Mouse (Mus musculus) heart, embryonic 16.5 days (tissue): ENCODE measurements around the gene Eml1. TPM values are rescaled to one million over a fixed set of nuclear protein-coding genes. Genes with fewer than 3 reads are reported as not detected.

Experiments used
- ATAC-seq: fragments of 200-750 bp; cut with Nextera tagmentation; replicated peaks from 2 replicates; pipeline ENCODE4 v1.8.0; 2017; ENCODE audit warnings: moderate number of reproducible peaks; ENCODE audit not compliant: insufficient read depth, low FRiP score; ENCODE audit errors: extremely low read depth
- H3K27ac ChIP-seq: fragments of 300-500 bp; sonication (generic); 2 replicates; pipeline ENCODE4 v1.5.1; 2014; ENCODE audit warnings: mild to moderate bottlenecking, low read length, control low read depth, moderate library complexity
- H3K27me3 ChIP-seq: fragments of 300-500 bp; sonication (generic); 2 replicates; pipeline ENCODE4 v1.6.1; 2014; ENCODE audit warnings: low read length, mixed read lengths; ENCODE audit not compliant: control insufficient read depth, insufficient read depth
- H3K36me3 ChIP-seq: fragments of 300-500 bp; sonication (generic); 2 replicates; pipeline ENCODE4 v1.6.1; 2014; ENCODE audit not compliant: control insufficient read depth, insufficient read depth
- H3K4me1 ChIP-seq: fragments of 300-500 bp; sonication (generic); 2 replicates; pipeline ENCODE4 v1.6.1; 2014; ENCODE audit warnings: low read length, mixed read lengths; ENCODE audit not compliant: control insufficient read depth, insufficient read depth
- H3K4me2 ChIP-seq: fragments of 300-500 bp; sonication (generic); 2 replicates; pipeline ENCODE4 v1.6.1; 2014; ENCODE audit warnings: low read depth, mild to moderate bottlenecking, control low read depth, low read length
- H3K4me3 ChIP-seq: fragments of 300-500 bp; sonication (generic); 2 replicates; pipeline ENCODE4 v1.5.1; 2014; ENCODE audit warnings: mild to moderate bottlenecking, control low read depth, low read length
- H3K9ac ChIP-seq: fragments of 300-500 bp; sonication (generic); 2 replicates; pipeline ENCODE4 v1.6.1; 2014; ENCODE audit warnings: low read length, control low read depth
- H3K9me3 ChIP-seq: fragments of 300-500 bp; sonication (generic); replicated peaks from 2 replicates; pipeline ENCODE4 v1.6.1; 2016; ENCODE audit warnings: low read length; ENCODE audit not compliant: control insufficient read depth
- WGBS: fragments of 180-500 bp; shearing (Covaris S2); extraction: QIAGEN DNeasy Blood & Tissue Kit; methylation state at CpG from one replicate; pipeline ENCODE4 v1.1.7; 2014; 5-methylcytosine and 5-hydroxymethylcytosine counted together
- polyA plus RNA-seq: library from polyadenylated mRNA; unstranded; fragments of >200 nt; fragmentation: Nextera tagmentation; extraction: Ambion mirVana; gene quantifications from 2 replicates; pipeline ENCODE4 v1.2.1, GENCODE M21; 2015

The Eml1 gene
- 84.9 and 87.0 TPM in 2 replicates for polyA plus RNA-seq

- ATAC-seq: peak; percentile 90
- peak within 1 kb of the TSS; percentile 79 for H3K9ac ChIP-seq
- peak within 1 kb of the TSS; percentile 48 for H3K4me3 ChIP-seq
- peaks cover 52% of the 10 kb centered on the region for H3K4me1 ChIP-seq
- 22% methylated on average over 19 of the region's 19 CpGs for WGBS
- H3K27me3 ChIP-seq: no peaks in the 10 kb centered on the region
- peak within 1 kb of the TSS; percentile 60 for H3K4me2 ChIP-seq
- no peaks in the 10 kb centered on the region for H3K9me3 ChIP-seq
- H3K36me3 ChIP-seq: no peaks in the 10 kb centered on the region
- peak within 1 kb of the TSS; percentile 95 for H3K27ac ChIP-seq
These were observed at the start of gene Eml1 for GRCm38 (mm10) chr12:108370596-108371428. Eml1 (plus strand) TSS chr12:108370957.

- H3K36me3 ChIP-seq: no peaks in the 10 kb centered on the region
- no peak overlapping the region for H3K4me2 ChIP-seq
- H3K4me3 ChIP-seq: no peak overlapping the region
- H3K27me3 ChIP-seq: peaks cover 40% of the 10 kb centered on the region
- WGBS: 52% methylated on average over 5 of the region's 5 CpGs
- no peak for ATAC-seq
- H3K4me1 ChIP-seq: peaks cover 10% of the 10 kb centered on the region
- H3K9me3 ChIP-seq: no peaks in the 10 kb centered on the region
- no peak overlapping the region for H3K27ac ChIP-seq
- no peak overlapping the region for H3K9ac ChIP-seq
These were observed 44.4 kb upstream of the Eml1 start for GRCm38 (mm10) chr12:108326401-108326800.

GRCm38 (mm10) chr12:108327889-108328491 lies 42.8 kb upstream of the Eml1 start:
- H3K4me3 ChIP-seq: peak overlapping the region; percentile 49
- H3K9ac ChIP-seq: peak overlapping the region; percentile 55
- peaks cover 40% of the 10 kb centered on the region for H3K27me3 ChIP-seq
- H3K4me1 ChIP-seq: peaks cover 12% of the 10 kb centered on the region
- 1% methylated on average over 66 of the region's 66 CpGs for WGBS
- H3K4me2 ChIP-seq: peak overlapping the region; percentile 80
- ATAC-seq: peak; percentile 14; the same call in 1 of the 2 replicates
- H3K9me3 ChIP-seq: no peaks in the 10 kb centered on the region
- H3K36me3 ChIP-seq: no peaks in the 10 kb centered on the region
- H3K27ac ChIP-seq: no peak overlapping the region

- Histone ChIP-seq H3K27ac (no peak overlapping the region), H3K4me1 (peaks cover 19% of the 10 kb centered on the region), H3K4me2 (peak overlapping the region; percentile 100), H3K27me3 (peaks cover 32% of the 10 kb centered on the region), H3K9ac (peak overlapping the region; percentile 63), H3K4me3 (peak overlapping the region; percentile 79), H3K36me3 (no peaks in the 10 kb centered on the region), H3K9me3 (no peaks in the 10 kb centered on the region)
- peak; percentile 42 for ATAC-seq
- under 1% methylated on average over 16 of the region's 16 CpGs for WGBS
These were observed 37.7 kb upstream of the Eml1 start for GRCm38 (mm10) chr12:108333056-108333455.

DNA sequence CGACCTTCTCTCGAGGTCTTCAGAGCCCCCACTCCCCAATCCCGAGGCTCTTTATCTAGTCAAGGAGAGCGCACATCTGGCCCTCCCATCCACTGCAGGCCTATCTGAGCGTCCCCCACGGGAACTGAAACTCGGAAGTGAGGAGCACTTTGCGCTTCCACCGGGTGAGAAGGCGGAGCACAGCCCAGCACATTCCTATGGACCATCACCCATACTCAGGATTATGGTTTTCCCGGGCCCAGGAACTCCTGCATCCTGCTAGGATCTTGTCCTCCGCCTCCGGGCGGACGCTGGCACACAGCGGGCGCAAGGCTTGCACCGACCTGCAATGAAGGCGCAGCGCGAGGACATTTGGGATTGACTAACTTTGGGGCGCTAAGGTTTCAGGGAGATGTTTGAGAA lies 37.3 kb upstream of the Eml1 start:
- Histone ChIP-seq H3K36me3 (no peaks in the 10 kb centered on the region), H3K4me3 (peak overlapping the region; percentile 79), H3K9me3 (no peaks in the 10 kb centered on the region), H3K27ac (peak overlapping the region; percentile 68), H3K9ac (peak overlapping the region; percentile 63), H3K27me3 (peaks cover 28% of the 10 kb centered on the region), H3K4me2 (peak overlapping the region; percentile 100), H3K4me1 (peaks cover 15% of the 10 kb centered on the region)
- under 1% methylated on average over 22 of the region's 22 CpGs for WGBS
- peak; percentile 3; the same call in 1 of the 2 replicates for ATAC-seq

- Histone ChIP-seq H3K27me3 (peaks cover 23% of the 10 kb centered on the region), H3K27ac (peak within 1 kb of the TSS; percentile 68), H3K4me3 (peak within 1 kb of the TSS; percentile 79), H3K4me1 (peaks cover 14% of the 10 kb centered on the region), H3K9me3 (no peaks in the 10 kb centered on the region), H3K36me3 (no peaks in the 10 kb centered on the region), H3K9ac (peak within 1 kb of the TSS; percentile 79), H3K4me2 (peak within 1 kb of the TSS; percentile 100)
- under 1% methylated on average over 56 of the region's 56 CpGs for WGBS
- ATAC-seq: peak; percentile 95
These were observed 36.8 kb upstream of the Eml1 start, which contains the start of gene Cyp46a1 for GRCm38 (mm10) chr12:108333895-108334445. Cyp46a1 (plus strand) TSS chr12:108334381.

GRCm38 (mm10) chr12:108334529-108334928 lies 36.2 kb upstream of the Eml1 start:
- peak; percentile 4; the same call in 1 of the 2 replicates for ATAC-seq
- 2% methylated on average over 32 of the region's 32 CpGs for WGBS
- peak overlapping the region; percentile 56; the same call in 1 of the 2 replicates for H3K27ac ChIP-seq

DNA sequence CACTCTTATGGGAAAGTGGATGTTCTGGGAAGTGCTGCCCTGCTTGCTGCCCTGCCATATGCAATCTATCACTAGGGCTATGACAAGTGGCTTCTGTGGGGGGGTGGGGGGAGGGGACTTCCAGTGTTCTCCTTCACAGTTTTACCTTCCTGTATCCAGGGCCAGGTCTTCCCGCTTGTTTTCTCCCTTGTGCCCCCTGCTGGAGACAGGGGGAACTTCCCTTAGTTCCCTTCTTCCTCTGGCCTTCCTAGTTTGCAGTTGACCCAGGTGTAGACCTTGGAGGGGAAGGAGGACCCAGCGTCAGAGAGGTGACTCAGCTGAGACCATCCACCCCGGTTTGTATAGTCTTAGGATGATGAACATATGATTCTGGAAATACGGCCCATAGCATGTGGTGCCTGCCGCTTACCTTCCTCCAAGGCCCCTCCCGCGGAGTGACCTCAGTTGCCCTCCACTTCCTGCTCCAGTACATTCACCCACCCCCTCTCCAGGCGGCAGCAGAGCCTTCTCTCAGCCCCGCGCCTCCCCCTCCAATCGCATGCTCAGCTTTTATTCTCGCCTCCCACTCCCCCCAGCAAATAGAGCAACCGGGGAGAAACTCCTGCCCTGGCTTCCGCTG lies 32.1 kb upstream of the Eml1 start:
- no peak for ATAC-seq
- H3K4me3 ChIP-seq: no peak overlapping the region
- 20% methylated on average over 14 of the region's 14 CpGs for WGBS
- H3K9ac ChIP-seq: no peak overlapping the region
- H3K4me2 ChIP-seq: no peak overlapping the region
- H3K9me3 ChIP-seq: no peaks in the 10 kb centered on the region
- H3K27me3 ChIP-seq: peaks cover 22% of the 10 kb centered on the region
- H3K4me1 ChIP-seq: peaks cover 6% of the 10 kb centered on the region
- H3K36me3 ChIP-seq: no peaks in the 10 kb centered on the region
- H3K27ac ChIP-seq: no peak overlapping the region

More at GRCm38 (mm10) chr12:108334529-108334928, 36.2 kb upstream of the Eml1 start:
- H3K9ac ChIP-seq: peak overlapping the region; percentile 79
- H3K4me1 ChIP-seq: peaks cover 14% of the 10 kb centered on the region
- peaks cover 20% of the 10 kb centered on the region for H3K27me3 ChIP-seq
- H3K4me3 ChIP-seq: peak overlapping the region; percentile 79
- H3K36me3 ChIP-seq: no peaks in the 10 kb centered on the region
- H3K4me2 ChIP-seq: peak overlapping the region; percentile 100
- H3K9me3 ChIP-seq: no peaks in the 10 kb centered on the region
